Mouse (Mus musculus): Measurements from ENCODE around the gene Pfas.

Gene Pfas

GRCm38 (mm10) chr11:69008182-69009121 lies at the start of gene Pfas:
Gene Pfas (minus strand): TSS chr11:69008460.
- peak; percentile 85 to 90 for DNase-seq (ENCODE audit: low spot score in 2 of 2)

- DNase-seq (ENCODE audit: low spot score in 2 of 2), result no peak
Measured at GRCm38 (mm10) chr11:69053848-69054247, 45.6 kb upstream of the Pfas start.

- DNase-seq (ENCODE audit: low spot score in 2 of 2), result no peak
Measured at GRCm38 (mm10) chr11:69052824-69053421, 44.7 kb upstream of the Pfas start.

GRCm38 (mm10) chr11:69051771-69052170 lies 43.5 kb upstream of the Pfas start:
- no peak for DNase-seq (ENCODE audit: low spot score in 2 of 2)

- DNase-seq (ENCODE audit: low spot score in 2 of 2), result no peak
Measured at GRCm38 (mm10) chr11:69050748-69051147, 42.5 kb upstream of the Pfas start.

GRCm38 (mm10) chr11:69048151-69048550 lies 39.9 kb upstream of the Pfas start:
- DNase-seq (ENCODE audit: low spot score in 2 of 2), result no peak

- DNase-seq (ENCODE audit: low spot score in 2 of 2), result no peak
Measured at GRCm38 (mm10) chr11:69047592-69047991, 39.3 kb upstream of the Pfas start.

GRCm38 (mm10) chr11:69046395-69046774 lies 38.1 kb upstream of the Pfas start:
- no peak for DNase-seq (ENCODE audit: low spot score in 2 of 2)

GRCm38 (mm10) chr11:69045531-69046394 lies 37.5 kb upstream of the Pfas start, which contains the start of gene Aurkb:
Gene Aurkb (plus strand): TSS chr11:69045647.
- peak in 1 of 2 experiments; percentile 55 for DNase-seq (ENCODE audit: low spot score in 2 of 2)

- DNase-seq (ENCODE audit: low spot score in 2 of 2), result no peak
Measured at GRCm38 (mm10) chr11:69038173-69038572, 29.9 kb upstream of the Pfas start.

- peak; percentile 84 to 87 for DNase-seq (ENCODE audit: low spot score in 2 of 2)
Measured at GRCm38 (mm10) chr11:69037231-69038061, 29.2 kb upstream of the Pfas start.

GRCm38 (mm10) chr11:69036486-69037230 lies 28.4 kb upstream of the Pfas start:
- DNase-seq (ENCODE audit: low spot score in 2 of 2), result peak; percentile 83 to 89

GRCm38 (mm10) chr11:69035849-69036248 lies 27.6 kb upstream of the Pfas start:
- DNase-seq (ENCODE audit: low spot score in 2 of 2), result peak; percentile 85 to 89

- DNase-seq (ENCODE audit: low spot score in 2 of 2), result no peak
Measured at GRCm38 (mm10) chr11:69035411-69035810, 27.2 kb upstream of the Pfas start.

GRCm38 (mm10) chr11:69034585-69034984 lies 26.3 kb upstream of the Pfas start:
- DNase-seq (ENCODE audit: low spot score in 2 of 2), result no peak

GRCm38 (mm10) chr11:69033552-69033951 lies 25.3 kb upstream of the Pfas start:
- DNase-seq (ENCODE audit: low spot score in 2 of 2), result no peak

GRCm38 (mm10) chr11:69028805-69029204 lies 20.5 kb upstream of the Pfas start:
- no peak for DNase-seq (ENCODE audit: low spot score in 2 of 2)

- DNase-seq (ENCODE audit: low spot score in 2 of 2), result no peak
Measured at GRCm38 (mm10) chr11:69026562-69026961, 18.3 kb upstream of the Pfas start.

GRCm38 (mm10) chr11:69020691-69021090 lies 12.4 kb upstream of the Pfas start:
- no peak for DNase-seq (ENCODE audit: low spot score in 2 of 2)

- no peak for DNase-seq (ENCODE audit: low spot score in 2 of 2)
Measured at GRCm38 (mm10) chr11:69016755-69017154, 8.5 kb upstream of the Pfas start.

All from right cerebral cortex, postnatal 36 days (tissue).